9 mouse cellular contexts compared by ENCODE assay signal in the genomic region with DNA sequence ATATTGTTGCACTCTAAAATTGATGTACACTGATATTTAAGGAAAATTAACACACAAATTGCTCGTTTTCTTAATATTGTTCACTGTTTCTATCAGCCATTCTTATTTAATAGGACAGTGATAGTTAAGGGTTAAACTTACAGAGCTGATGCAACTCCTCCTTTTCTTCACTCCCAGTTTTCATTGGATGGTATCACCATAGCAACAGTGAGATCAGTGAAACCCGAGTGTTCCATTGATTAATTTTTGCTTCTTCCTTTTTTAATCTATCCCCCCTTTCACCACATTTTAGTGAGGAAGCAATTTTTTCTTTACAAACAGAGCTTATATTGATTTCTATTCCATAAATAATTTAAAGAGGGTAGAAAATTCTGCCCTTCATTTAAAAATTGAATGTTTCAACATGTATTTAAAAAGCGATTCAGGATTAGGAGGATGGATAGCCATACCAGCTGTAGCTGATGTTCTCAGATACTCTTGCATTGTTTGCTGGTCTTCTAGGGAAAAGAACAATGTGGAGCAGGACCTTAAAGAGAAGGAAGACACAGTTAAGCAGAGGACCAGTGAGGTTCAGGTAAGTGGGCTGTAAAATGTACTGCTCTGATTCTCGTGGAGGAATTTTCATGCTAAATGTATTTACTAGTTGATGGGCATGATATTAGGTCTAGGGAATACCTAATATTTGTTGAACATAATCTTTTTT.
DNase-seq lines count a peak whose midpoint lies in the region; ATAC-seq and TF ChIP-seq lines count a peak whose summit lies in the region.
"Had no signal": no experiment of that assay in that cellular context is flagged by ENCODE, and none has a peak within 500 bp of the region (broad histone marks: within the 10 kb centered on the region; RNA-seq: fewer than 3 reads in every experiment).

No protein-coding gene starts in this region.

- H3K27ac ChIP-seq in neural tube, embryonic 11.5 days (ENCODE audit: low read depth, low read length) = no peak overlapping the region
- H3K27ac ChIP-seq in hindbrain, postnatal 0 days = peak overlapping the region; percentile 76
- H3K27ac ChIP-seq in stomach, postnatal 0 days (replicated peaks) = no peak overlapping the region
- no peak overlapping the region for H3K27ac ChIP-seq in intestine, embryonic 16.5 days (ENCODE audit: low read length)

- no peaks in the 10 kb centered on the region for H3K9me3 ChIP-seq in neural tube, embryonic 11.5 days (ENCODE audit: control insufficient read depth, low read length)
- no peaks in the 10 kb centered on the region for H3K9me3 ChIP-seq in hindbrain, postnatal 0 days (ENCODE audit: low read length)
- H3K9me3 ChIP-seq in stomach, postnatal 0 days (ENCODE audit: control insufficient read depth, low read length) = no peaks in the 10 kb centered on the region
- H3K9me3 ChIP-seq in intestine, embryonic 16.5 days (ENCODE audit: control insufficient read depth, low read length) = no peaks in the 10 kb centered on the region

- 49% methylated on average over 4 of the region's 4 CpGs for WGBS in neural tube, embryonic 11.5 days
- 25% methylated on average over 4 of the region's 4 CpGs for WGBS in hindbrain, postnatal 0 days
- 54% methylated on average over 4 of the region's 4 CpGs for WGBS in stomach, postnatal 0 days
- WGBS in intestine, embryonic 16.5 days = 56% methylated on average over 4 of the region's 4 CpGs

- H3K4me2 ChIP-seq in neural tube, embryonic 11.5 days (ENCODE audit: low read depth) = no peak overlapping the region
- H3K4me2 ChIP-seq in hindbrain, postnatal 0 days (ENCODE audit: low read depth, low read length) = peak overlapping the region; percentile 51
- no peak overlapping the region for H3K4me2 ChIP-seq in stomach, postnatal 0 days (replicated peaks; ENCODE audit: low read depth)
- no peak overlapping the region for H3K4me2 ChIP-seq in intestine, embryonic 16.5 days (ENCODE audit: low read depth, low read length)

- peak; percentile 60; the same call in 1 of the 2 replicates for ATAC-seq in neural tube, embryonic 11.5 days (ENCODE audit: insufficient read depth, low FRiP score, low TSS enrichment)
- peak; percentile 92 for ATAC-seq in hindbrain, postnatal 0 days
- ATAC-seq in stomach, postnatal 0 days (ENCODE audit: low FRiP score, low TSS enrichment) = no peak
- ATAC-seq in intestine, embryonic 16.5 days = no peak

- no peak for TF ChIP-seq CTCF in hindbrain, postnatal 0 days (IDR thresholded peaks at IDR 0.05; ENCODE audit: low read depth)
- TF ChIP-seq CTCF in stomach, postnatal 0 days (IDR thresholded peaks at IDR 0.05; ENCODE audit: low read depth) = no peak

- H3K4me3 ChIP-seq in neural tube, embryonic 11.5 days (ENCODE audit: low read depth, low read length) = peak overlapping the region; percentile 22
- H3K4me3 ChIP-seq in hindbrain, postnatal 0 days (ENCODE audit: low read length) = peak overlapping the region; percentile 49
- H3K4me3 ChIP-seq in stomach, postnatal 0 days (ENCODE audit: low read depth, low read length) = no peak overlapping the region
- no peak overlapping the region for H3K4me3 ChIP-seq in intestine, embryonic 16.5 days (ENCODE audit: low read length)

- no peaks in the 10 kb centered on the region for H3K36me3 ChIP-seq in neural tube, embryonic 11.5 days (ENCODE audit: control insufficient read depth, insufficient read depth, low read length)
- no peaks in the 10 kb centered on the region for H3K36me3 ChIP-seq in hindbrain, postnatal 0 days (ENCODE audit: insufficient read depth, low read length)
- H3K36me3 ChIP-seq in splenic B cell, adult 2 months (ENCODE audit: control insufficient read depth, insufficient read depth, low read length, poor library complexity, severe bottlenecking) = no peaks in the 10 kb centered on the region
- no peaks in the 10 kb centered on the region for H3K36me3 ChIP-seq in stomach, postnatal 0 days (ENCODE audit: control insufficient read depth, insufficient read depth, low read length)
- H3K36me3 ChIP-seq in intestine, embryonic 16.5 days (ENCODE audit: control insufficient read depth, insufficient read depth, low read length) = peaks cover 2% of the 10 kb centered on the region; the same call in 1 of the 2 replicates

- no peak for TF ChIP-seq EP300 in stomach, postnatal 0 days (optimal IDR thresholded peaks at IDR 0.05)

- no peak for DNase-seq in neural tube, embryonic 11.5 days (ENCODE audit: low spot score)
- no peak for DNase-seq in neural tube, embryonic 10.5 days (ENCODE audit: extremely low spot score, low spot score)
- DNase-seq in embryo, embryonic 9.5 days (ENCODE audit: extremely low spot score) = peak; percentile 7
- DNase-seq in hindbrain, postnatal 0 days (ENCODE audit: low spot score) = peak; percentile 88
- peak; percentile 19 for DNase-seq in splenic B cell, adult 2 months (ENCODE audit: low read depth, low spot score)
- no peak for DNase-seq in stomach, postnatal 0 days (ENCODE audit: low spot score)
- no peak for DNase-seq in spleen, adult 12 weeks (ENCODE audit: low spot score)
- DNase-seq: gastrocnemius, postnatal 14 days had no signal

- no peaks in the 10 kb centered on the region for H3K27me3 ChIP-seq in neural tube, embryonic 11.5 days (ENCODE audit: control insufficient read depth, insufficient read depth, low read length)
- H3K27me3 ChIP-seq in hindbrain, postnatal 0 days (ENCODE audit: insufficient read depth, low read length) = no peaks in the 10 kb centered on the region
- no peaks in the 10 kb centered on the region for H3K27me3 ChIP-seq in splenic B cell, adult 2 months (ENCODE audit: control insufficient read depth, insufficient read depth, low read length, poor library complexity, severe bottlenecking)
- no peaks in the 10 kb centered on the region for H3K27me3 ChIP-seq in stomach, postnatal 0 days (ENCODE audit: control insufficient read depth, insufficient read depth, low read length)
- H3K27me3 ChIP-seq in intestine, embryonic 16.5 days (replicated peaks; ENCODE audit: control insufficient read depth, insufficient read depth, low read length) = no peaks in the 10 kb centered on the region

- H3K9ac ChIP-seq in neural tube, embryonic 11.5 days (ENCODE audit: low read length) = 0 out of 2 replicates have a peak overlapping the region, but pooled peaks have one; percentile 32
- peak overlapping the region; percentile 60 for H3K9ac ChIP-seq in hindbrain, postnatal 0 days (replicated peaks; ENCODE audit: low read length)
- no peak overlapping the region for H3K9ac ChIP-seq in stomach, postnatal 0 days (ENCODE audit: low read length)
- no peak overlapping the region for H3K9ac ChIP-seq in intestine, embryonic 16.5 days (ENCODE audit: low read depth, low read length)

- H3K4me1 ChIP-seq in neural tube, embryonic 11.5 days (ENCODE audit: control insufficient read depth, insufficient read depth, low read length) = no peaks in the 10 kb centered on the region
- no peaks in the 10 kb centered on the region for H3K4me1 ChIP-seq in hindbrain, postnatal 0 days (ENCODE audit: insufficient read depth, low read length)
- H3K4me1 ChIP-seq in stomach, postnatal 0 days (replicated peaks; ENCODE audit: control insufficient read depth, insufficient read depth) = no peaks in the 10 kb centered on the region
- no peaks in the 10 kb centered on the region for H3K4me1 ChIP-seq in intestine, embryonic 16.5 days (ENCODE audit: control insufficient read depth, insufficient read depth, low read length)

Comparison
In these comparisons a context has a peak if more than half of its experiments do, and no peak if none do; other contexts are left out.
1. ATAC-seq: peak in neural tube, embryonic 11.5 days (single experiment) and hindbrain, postnatal 0 days (single experiment); none in stomach, postnatal 0 days (single experiment) and intestine, embryonic 16.5 days (single experiment).
2. DNase-seq: peak in embryo, embryonic 9.5 days (single experiment), hindbrain, postnatal 0 days (single experiment) and splenic B cell, adult 2 months (single experiment); none in neural tube, embryonic 11.5 days (single experiment), neural tube, embryonic 10.5 days (single experiment), stomach, postnatal 0 days (single experiment) and spleen, adult 12 weeks (single experiment).
3. H3K4me3 ChIP-seq: peak in neural tube, embryonic 11.5 days (single experiment) and hindbrain, postnatal 0 days (single experiment); none in stomach, postnatal 0 days (single experiment) and intestine, embryonic 16.5 days (single experiment).
4. H3K9ac ChIP-seq: peak in neural tube, embryonic 11.5 days (single experiment) and hindbrain, postnatal 0 days (single experiment); none in stomach, postnatal 0 days (single experiment) and intestine, embryonic 16.5 days (single experiment).